Mouse (Mus musculus) thymus, postnatal 36 days (tissue): ENCODE results near the gene Apmap.
A peak's percentile ranks its signal among the peaks of the same experiment; 100 is the strongest.
"Not testable (repeated sequence)": the region's sequence is repeated elsewhere in the genome, so short reads cannot be mapped to it uniquely, and the experiment has no call there.

ENCODE experiments used
- DNase-seq, 2 experiments: peaks; one replicate each; pipeline ENCODE4 v3.0.0; 2022; ENCODE audit warnings: mixed read lengths in 2 of 2

The Apmap gene

DNA sequence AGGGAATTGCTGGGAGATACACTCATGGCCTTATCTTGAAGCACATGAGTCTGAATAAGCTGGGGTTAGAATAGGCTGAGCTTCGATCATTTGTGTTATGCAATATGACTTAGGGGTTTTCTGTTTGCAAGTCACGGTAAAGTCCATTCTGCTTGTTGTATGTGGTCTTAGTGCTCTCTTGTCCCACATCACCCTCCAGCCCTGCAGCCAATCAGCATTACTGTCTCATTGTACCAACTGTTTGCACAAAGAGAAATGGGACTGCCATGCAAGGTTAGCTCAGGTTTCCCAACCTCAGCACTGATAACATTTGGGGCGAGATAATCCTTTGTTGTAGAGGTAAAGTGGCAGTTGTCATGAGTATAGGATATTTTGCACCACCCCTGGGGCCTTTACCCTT lies 1.7 kb upstream of the Apmap start:
- no peak for DNase-seq

DNA sequence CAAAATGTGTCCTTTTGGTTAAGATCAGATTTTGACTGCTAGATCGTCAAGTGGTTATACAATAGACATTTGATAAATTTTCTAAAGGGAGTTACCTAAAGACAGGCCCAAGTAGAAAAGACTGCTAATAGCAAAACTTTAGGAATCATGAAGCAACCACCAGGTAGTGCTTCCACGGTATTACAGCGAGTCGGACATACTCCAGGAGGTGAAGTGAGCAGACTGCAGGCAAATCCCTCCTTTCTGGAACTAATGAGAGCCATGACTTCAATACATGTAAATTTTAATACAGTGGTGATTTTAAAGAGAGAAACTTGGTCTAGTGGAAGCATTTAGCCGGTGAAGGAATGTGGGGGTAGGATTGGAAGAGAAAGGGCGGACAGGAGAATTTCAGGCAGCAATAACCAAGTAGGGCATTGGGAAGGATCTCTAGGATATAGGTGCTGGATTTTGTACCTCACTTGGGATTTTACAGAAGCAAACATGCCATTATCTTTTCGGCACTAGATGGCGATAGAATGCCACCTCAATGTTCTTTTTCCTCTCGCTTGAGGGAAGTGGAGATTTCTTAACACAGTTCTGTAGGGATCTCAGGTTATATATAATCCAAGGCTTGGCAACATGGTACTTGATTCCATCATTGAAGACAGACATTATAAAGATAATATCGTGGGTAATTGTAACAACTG lies 649 bp upstream of the Apmap start:
- DNase-seq = peak; percentile 9 to 32

DNA sequence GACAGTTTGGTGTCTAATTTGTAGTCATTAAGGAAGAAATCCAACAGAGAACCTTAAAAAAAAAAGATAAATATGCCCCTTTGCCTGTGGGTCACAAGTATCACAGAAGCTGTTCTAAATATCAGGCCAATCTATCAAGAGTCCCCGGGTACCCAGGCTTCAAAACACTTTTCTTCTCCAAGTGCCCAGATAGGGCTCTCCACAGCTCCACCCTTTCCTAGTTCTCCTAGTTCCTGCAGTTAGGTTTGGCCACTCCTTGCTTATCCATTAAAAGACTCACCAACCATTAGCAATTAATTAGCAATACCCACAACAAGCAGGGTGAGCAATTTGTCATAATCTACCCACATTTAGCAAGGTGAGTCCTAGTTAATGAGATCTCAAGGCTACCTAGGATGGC lies 1.3 kb downstream of the Apmap start:
- DNase-seq = no peak

DNA sequence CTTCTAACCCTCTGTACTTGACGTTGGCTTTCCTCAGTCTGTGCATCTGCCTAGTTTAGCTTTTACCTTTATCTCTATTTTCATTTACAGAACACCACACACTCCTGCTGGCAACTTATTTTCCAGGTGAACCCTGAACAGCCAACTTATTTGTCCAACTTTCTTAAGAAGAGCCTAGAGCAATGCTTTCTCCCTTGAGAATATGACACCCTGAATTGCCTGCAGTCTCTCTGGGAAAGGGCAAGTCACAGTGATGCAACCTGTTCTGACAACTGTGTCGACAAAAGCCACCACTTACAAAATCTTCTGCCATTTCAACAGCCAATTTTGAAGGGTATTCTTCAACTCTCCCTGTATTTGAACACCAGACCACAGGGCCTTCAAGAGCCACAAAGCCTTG lies 3.6 kb downstream of the Apmap start:
- DNase-seq = no peak

DNA sequence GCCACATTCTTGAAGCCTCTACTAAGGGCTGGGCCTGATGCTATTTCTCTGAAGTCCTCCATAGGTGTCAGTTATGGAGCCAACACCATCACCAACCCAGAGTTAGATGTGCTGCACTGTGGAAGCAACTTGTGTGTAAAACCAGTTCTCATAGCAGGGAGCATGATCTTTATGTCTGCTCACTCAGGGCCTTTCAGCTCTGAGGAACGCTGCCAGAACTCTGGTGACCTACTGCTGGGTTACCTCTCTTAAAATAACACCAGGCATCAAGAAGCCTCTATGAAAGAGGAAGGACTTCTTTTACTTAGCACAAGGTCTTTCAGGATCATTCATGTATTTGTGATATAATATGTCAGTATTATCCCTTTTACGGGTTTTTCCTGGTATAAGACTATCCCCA lies 6.2 kb downstream of the Apmap start:
- no peak for DNase-seq

DNA sequence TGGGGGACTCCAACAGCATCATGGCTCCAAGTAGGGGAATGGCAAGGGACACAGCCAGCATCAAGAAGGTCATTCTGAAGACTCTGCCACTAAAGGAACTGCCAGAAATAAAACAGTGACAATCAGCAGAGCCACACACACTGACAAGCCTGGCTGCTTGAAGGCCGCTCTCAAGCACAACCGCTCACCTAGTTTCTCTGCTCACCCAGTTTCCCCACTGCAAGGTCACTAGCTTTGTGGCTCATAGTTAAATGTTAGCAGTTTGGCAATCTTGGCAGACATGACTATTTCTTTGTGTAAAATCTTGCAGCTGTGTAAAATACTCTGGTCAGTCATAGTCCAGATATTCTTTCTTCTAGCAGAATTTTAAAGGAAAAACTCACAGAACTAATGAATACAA lies 8.1 kb downstream of the Apmap start:
- DNase-seq = no peak

DNA sequence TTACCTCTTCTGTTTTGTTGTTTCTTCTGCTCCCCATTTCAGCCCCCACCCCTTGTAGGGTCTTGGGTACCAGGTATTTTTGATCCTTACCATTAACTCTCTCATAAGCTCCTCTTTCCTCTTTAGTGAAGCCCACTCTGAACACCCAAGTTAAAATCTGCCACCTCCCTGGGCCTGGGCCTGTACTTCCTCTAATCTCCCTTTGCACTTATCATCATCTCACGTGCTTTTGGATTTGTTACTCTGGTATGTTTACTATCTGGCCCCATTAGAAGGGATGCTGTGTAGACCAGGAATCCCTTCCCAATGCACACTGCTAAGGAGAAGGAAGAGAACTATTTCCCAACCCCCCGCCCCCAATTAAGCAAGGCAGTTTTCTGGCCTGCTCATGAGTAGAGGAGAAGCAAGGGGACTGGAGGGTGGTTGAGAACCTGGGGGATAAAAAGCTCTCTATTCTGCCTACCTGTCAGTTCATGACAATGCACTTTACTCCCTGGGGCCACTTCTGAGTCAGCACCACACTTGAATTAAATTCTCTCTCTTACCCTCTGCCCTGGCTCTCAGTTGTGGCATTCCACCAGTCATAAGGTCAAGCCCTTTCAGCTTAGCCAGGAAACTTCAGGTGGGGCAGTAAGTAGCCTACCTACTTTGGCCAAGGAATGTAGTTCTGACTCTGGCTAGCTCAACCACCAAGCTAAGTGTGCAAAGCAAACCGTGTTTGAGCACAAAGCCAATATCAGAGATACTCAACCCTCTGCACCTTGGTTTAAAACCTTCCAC lies 12.8 kb downstream of the Apmap start:
- no peak for DNase-seq

DNA sequence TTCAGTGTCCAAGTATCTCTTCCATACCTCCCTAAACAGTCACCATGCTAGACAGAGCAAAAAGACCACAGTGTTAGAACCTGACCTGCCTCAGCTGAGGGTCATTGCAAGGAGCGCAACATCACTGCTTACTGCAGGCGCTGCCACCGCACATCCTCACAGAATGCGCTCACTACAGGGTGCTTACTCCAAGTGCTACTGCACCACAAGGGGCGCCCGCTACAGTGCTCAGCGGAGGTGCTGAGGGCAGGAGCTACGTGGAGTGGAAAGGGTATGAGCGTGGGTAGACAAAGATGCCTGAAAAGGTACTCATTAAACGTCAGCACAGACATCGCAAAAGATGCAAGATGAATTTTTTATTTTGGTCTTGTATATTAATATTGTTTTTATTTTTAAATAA lies 19.3 kb downstream of the Apmap start:
- no peak for DNase-seq

DNA sequence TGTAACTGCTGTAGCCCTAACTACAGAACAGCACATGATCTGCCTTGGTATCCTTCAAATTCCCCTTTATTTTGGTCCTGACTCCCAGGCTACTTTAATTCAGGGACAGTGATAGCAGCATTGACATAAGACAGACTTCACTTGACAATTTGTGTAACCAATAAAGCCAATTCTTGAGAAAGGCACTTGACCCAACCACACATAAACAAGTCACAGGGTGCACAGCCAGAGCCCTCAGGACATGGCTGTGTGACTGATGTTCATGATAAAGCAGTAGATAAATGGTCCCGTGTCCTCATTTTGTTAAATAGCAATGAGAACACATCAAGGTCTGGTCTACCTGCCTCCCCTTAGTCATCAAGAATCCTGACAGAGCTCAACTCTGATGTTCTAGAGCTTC lies 28.7 kb downstream of the Apmap start:
- DNase-seq = no peak

DNA sequence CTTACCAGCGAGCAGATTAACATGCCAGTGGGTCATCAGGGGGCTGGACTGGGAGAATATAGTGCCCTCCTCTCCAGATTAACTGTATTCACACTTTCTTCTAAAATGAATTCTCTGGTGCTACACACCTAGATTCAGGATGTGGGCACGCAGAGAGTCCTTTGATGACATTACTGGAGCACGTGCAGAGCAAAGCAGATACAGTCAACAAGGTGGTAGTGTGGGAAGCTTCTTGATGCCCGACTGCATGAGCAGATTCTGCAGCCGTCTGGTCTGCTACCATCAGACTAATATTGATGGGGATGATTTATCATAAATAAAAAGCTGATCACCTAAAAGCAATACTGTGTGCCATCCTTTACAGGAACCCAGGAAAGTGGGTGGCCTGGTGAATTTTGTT lies 29.8 kb downstream of the Apmap start:
- peak; percentile 39 to 47 for DNase-seq

DNA sequence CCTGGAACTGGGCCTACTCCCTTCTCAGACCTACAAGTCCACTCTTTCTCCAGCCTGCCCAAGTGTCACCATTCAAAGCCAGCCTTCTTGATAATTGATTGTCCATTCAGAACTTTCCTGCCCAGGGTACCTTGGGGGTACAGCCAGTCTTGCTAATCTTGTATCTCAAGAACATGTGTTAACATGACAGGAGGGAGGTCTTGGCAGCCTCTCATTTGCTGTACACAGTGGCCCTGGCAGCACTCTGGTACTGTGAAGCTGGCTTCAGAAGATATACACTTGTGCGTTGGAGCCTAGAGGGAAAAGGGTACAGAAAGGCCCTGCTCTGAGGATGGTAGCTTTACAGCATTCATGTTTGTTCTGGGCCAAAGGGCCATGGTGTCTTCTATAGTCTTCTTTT lies 32.1 kb downstream of the Apmap start:
- DNase-seq = no peak

DNA sequence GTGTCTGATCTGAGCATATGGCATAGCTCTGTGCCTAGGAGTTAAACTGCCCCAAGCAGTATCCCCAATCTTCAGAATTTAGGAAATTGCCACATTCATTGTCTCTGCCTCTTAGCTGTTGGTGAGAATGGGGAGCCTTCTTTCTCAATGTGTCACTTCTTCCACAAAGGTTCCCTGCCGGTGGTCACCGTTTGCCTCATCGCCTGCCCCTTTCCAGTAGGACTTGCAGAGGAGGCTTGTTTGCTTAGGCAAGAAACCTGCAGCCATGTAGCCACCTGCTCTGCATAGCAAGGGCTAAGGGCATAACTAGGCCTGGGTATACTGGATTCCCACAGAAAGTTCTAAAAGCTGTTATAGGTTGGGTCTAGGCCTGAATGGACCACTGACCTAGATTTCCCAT lies 35.9 kb downstream of the Apmap start:
- DNase-seq = no peak

DNA sequence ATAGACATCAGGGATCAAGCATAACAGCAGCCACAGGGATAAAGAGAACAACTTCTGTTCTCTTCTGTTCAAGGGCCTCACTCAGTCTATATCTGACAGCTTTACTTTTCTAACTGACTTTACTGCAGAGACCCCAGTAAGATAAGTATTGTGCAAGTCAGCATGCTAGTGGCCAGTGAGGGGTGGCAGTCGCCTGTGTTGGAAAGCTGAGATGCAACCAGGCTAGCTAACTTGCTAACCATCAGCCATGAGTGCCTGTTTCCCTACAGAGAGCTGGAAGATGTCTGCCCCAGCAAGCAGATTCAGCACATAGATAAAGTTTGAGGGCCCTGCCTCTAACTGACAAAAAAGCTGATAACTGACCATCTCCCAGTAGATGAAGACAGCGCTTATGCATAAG lies 37.6 kb downstream of the Apmap start:
- DNase-seq = no peak

DNA sequence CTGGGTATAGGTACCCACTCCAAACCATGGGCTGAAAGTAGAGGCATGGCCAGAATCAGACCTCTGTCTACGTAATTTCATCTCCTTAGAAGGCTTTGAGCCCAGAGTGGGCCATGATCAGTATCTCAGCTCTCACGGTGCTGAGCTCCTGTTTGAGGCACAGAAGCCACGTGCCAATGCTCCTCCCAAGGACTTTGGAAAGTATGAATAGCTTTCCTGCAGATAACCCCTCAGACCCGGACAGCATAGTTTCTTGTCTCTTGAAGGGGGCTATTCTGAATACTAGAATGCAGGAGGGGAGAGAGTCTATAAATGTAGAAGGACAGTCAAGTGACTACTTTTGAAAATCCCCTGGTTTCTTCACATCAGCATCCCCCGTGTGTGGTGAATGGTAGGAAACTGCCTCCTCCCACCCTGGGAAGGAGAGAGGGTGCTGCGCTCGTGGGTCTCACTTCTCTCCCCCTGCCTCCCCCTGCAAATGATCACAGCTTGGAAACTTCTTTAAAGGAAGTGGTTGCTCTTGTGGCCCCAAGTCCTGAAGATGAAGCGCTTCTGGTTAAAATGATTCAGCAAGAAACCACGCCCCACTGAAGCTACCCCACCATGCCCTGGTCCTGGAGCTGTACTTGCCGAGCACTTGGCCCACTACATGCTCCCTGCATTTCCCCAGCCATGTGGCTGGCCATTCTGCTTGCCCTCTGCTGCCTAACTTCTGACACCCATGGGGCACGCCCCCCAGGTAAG lies 38.3 kb downstream of the Apmap start, which contains the start of gene Cst7:
Gene Cst7 (plus strand): TSS at position 569 of the 744 bp plus-strand sequence.
- peak; percentile 26 to 54 for DNase-seq

DNA sequence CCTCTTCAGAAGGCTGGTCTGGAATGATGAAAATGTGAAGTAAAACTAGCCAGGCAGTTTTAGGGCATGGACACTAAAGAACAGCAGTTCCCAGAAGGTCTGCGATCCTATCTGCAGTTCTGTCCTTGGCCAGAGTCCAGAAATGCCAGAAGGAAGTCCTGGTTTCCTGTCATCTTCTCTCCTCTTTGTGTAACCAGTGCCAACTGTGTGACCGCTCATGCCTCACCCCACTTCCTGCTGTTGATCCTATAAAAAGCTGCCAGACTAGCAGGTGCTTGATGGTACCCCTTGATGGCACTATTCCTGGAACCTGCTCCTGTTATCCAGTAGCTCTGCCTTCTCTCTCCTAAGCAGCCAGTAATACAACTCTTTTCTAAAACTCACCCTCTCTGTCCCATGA lies 41.3 kb downstream of the Apmap start:
- no peak for DNase-seq

DNA sequence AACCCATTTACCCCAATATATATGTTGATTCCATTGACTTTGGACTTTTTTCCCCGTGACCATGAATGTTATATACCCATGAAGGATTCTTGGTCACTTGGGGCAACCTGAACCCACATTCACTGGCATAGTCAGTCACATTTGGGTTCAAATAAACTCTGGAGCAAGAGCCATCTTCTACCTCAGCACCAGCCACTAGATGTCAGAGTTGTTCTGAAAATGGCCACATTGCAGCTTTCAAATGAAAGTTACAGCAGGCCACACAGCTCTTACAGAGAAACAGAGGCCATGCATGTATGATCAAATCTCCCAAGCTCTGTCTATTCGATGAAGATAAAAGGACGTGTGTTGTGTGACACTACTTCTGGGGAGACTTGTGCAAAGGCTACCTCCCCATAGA lies 49.8 kb downstream of the Apmap start:
- DNase-seq = peak; percentile 24 to 30

DNA sequence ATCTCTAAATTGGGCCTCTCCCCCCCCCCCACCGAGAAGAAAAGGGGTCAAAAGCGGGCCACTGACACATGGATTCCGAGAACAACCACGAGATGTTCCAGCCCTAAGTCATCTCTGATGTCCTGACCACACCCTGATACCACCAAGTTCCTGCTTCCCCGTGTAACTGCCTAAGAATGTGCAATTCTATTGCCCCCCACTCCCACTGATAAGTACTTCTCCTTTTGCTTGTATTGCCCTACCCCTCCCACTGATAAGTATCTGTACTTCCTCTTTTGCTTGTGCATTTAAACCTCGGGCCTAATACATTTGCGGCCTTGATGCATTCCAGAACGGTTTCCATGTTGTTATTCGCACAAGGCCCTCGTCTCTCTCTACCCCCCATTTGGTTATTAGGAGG lies 58.8 kb downstream of the Apmap start:
- DNase-seq = not testable (repeated sequence)
